Mouse (Mus musculus) cerebellum, postnatal 36 days (tissue): Measurements from ENCODE around the gene Slc38a6.

Experiments
- DNase-seq, 2 experiments: peaks; one replicate each; pipeline ENCODE4 v3.0.0; 2021 to 2022; ENCODE audit warnings: mixed read lengths in 2 of 2

Gene Slc38a6

DNA sequence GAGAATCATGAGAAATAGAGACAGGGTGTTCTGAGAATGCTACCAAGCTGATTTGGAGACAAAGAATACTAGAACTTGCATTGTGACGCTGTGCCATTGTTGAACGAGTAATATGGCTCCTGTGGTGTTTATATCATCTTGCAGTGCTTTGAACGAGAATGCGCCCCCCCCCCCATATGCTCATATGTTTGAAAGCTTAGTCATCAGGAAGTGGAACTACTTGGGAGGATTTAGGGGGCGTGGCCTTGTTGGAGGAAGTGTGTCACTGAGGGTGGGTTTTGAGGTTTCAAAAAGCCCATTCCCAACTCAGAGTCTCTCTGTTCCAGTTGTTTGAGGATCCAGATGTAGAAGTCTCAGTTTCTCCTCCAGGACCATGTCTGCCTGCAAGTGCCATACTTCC, 108.0 kb downstream of the Slc38a6 start:
- DNase-seq, result no peak

DNA sequence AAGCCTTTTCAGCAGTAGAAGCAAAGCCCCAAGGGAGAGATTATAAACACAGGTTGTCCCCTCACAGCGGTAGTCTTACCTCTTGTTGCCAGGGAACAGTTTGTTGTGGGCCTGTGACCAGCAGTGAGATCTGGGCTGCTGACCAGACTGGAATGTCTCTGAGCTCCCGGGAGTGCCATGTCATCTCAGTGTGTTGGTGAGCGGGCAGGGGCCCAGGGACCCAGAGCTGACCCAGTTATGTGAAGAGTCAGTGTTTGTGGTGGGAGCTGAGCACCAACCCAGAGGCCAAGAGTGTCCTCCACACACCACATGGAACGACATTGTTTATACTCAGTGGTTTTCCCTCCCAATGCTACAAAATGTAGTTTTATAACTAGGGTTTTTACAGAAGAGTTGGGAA, 112.8 kb downstream of the Slc38a6 start:
- DNase-seq, result no peak

DNA sequence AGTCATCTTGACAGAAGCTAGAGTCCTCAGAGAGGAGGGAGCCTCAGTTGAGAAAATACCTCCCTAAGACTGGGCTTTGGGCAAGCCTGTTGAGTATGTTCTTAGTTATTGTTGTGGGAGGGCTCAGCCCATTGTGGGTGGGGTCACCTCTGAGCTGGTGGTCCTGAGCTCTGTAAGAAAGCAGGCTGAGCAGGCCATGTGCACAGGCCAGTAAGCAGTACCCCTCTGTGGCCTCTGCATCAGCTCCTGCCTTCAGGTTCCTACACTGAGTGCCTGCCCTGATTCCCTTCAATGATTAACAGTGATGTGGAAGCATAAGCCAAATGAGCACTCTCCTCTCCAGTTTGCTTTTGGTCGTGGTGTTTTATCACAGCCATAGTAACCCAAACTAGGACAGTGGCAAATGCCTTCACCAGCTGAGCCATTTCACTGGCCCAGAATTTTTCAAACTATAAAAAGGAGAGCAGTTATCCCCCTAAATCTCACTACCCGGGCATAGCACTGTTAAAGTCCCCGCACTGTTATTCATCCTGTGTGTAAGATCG, 114.0 kb downstream of the Slc38a6 start:
- DNase-seq, result no peak

GRCm38 (mm10) chr12:73401520-73402130, 115.0 kb downstream of the Slc38a6 start:
- no peak for DNase-seq

- DNase-seq, result no peak
Observed at GRCm38 (mm10) chr12:73402137-73402712, 115.6 kb downstream of the Slc38a6 start.

DNA sequence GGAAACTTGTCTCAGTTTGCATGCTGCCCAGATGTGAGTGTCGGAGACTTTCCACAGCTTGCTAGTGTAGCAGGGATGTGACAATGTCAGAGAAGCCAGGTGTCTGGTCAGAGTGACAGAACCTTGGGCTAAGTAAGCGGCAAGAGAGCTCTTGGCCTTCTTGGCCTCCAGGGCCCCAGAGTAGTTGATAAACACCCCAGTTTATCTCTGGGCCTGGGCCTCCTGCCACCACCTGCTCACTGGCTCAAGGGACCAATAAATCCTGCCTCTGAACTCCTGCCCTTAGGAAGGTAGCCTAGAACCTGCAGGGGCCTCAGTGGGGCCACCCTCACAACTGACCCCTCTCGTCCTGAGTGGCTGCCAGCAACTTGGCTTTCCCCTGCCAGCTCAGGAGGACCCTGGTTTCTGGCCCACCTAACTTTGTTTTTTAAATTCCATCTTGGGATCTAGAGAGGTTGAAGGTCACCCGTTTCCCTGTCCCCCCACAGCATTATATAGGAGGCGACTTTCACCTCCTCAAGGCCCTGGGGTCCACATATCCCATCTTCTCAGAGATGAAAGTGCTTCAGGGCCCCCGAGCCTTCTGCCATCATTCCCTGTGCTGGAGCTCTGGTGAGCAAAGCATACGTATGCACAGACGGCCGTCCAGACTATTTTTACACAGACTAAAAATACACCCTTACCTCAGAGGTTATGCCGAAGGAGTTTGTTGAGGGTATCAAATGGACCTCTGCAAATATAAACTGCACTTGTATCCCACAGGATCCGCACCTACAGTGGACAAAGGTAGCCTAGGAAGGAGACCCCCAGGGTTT, 116.5 kb downstream of the Slc38a6 start:
- DNase-seq, result no peak
